Comparison of ENCODE assay signal across 13 mouse cellular contexts in genomic region chr15:25459901-25460300, GRCm38 (mm10). TPM values are rescaled to one million over a fixed set of nuclear protein-coding genes. Genes with fewer than 3 reads are reported as not detected.
A peak's percentile ranks its signal among the peaks of the same experiment; 100 is the strongest.
DNase-seq lines count a peak whose midpoint lies in the region; ATAC-seq and TF ChIP-seq lines count a peak whose summit lies in the region.
"Had no signal": no experiment of that assay in that cellular context is flagged by ENCODE, and none has a peak within 500 bp of the region (broad histone marks: within the 10 kb centered on the region; RNA-seq: fewer than 3 reads in every experiment).

No protein-coding gene starts in this region.

- no peak for DNase-seq in heart, adult 11 months
- no peak for DNase-seq in lung, adult 2 months
- DNase-seq in thymus, postnatal 25 days = no peak
- DNase-seq: cerebellum, postnatal 36 days; right cerebral cortex, postnatal 14 days had no signal

- no peak for TF ChIP-seq CTCF in lung, adult 2 months (IDR thresholded peaks at IDR 0.05; ENCODE audit: insufficient read depth, low read length)

- no peak overlapping the region for H3K9ac ChIP-seq in heart, embryonic 13.5 days
- H3K9ac ChIP-seq in lung, embryonic 16.5 days (ENCODE audit: low read length) = no peak overlapping the region
- H3K9ac ChIP-seq in heart, embryonic 16.5 days (ENCODE audit: low read length) = no peak overlapping the region
- no peak overlapping the region for H3K9ac ChIP-seq in stomach, embryonic 16.5 days (ENCODE audit: low read length)
- H3K9ac ChIP-seq: forebrain, embryonic 13.5 days; liver, embryonic 12.5 days; midbrain, embryonic 15.5 days; neural tube, embryonic 15.5 days had no signal

- H3K36me3 ChIP-seq in heart, embryonic 13.5 days = no peaks in the 10 kb centered on the region
- H3K36me3 ChIP-seq in lung, embryonic 16.5 days (ENCODE audit: control insufficient read depth, insufficient read depth, low read length) = no peaks in the 10 kb centered on the region
- no peaks in the 10 kb centered on the region for H3K36me3 ChIP-seq in heart, embryonic 16.5 days (ENCODE audit: control insufficient read depth, insufficient read depth)
- H3K36me3 ChIP-seq in stomach, embryonic 16.5 days (ENCODE audit: control insufficient read depth, insufficient read depth, low read length) = no peaks in the 10 kb centered on the region
- H3K36me3 ChIP-seq: liver, embryonic 12.5 days; midbrain, embryonic 15.5 days; neural tube, embryonic 15.5 days had no signal

- TF ChIP-seq POLR2A in lung, adult 2 months (IDR thresholded peaks at IDR 0.05; ENCODE audit: borderline replicate concordance, extremely low read depth, low read depth, low read length) = no peak

- H3K9me3 ChIP-seq in heart, embryonic 13.5 days = no peaks in the 10 kb centered on the region
- no peaks in the 10 kb centered on the region for H3K9me3 ChIP-seq in lung, embryonic 16.5 days (ENCODE audit: control insufficient read depth, low read length)
- no peaks in the 10 kb centered on the region for H3K9me3 ChIP-seq in heart, embryonic 16.5 days (replicated peaks; ENCODE audit: control insufficient read depth, low read length)
- H3K9me3 ChIP-seq in stomach, embryonic 16.5 days (replicated peaks; ENCODE audit: control insufficient read depth, low read length) = no peaks in the 10 kb centered on the region
- H3K9me3 ChIP-seq: forebrain, embryonic 13.5 days; liver, embryonic 12.5 days; neural tube, embryonic 15.5 days had no signal

- no peak overlapping the region for H3K27ac ChIP-seq in heart, embryonic 13.5 days (replicated peaks)
- H3K27ac ChIP-seq in lung, embryonic 16.5 days (ENCODE audit: low read length) = peak overlapping the region; percentile 65
- peak overlapping the region; percentile 39; the same call in 1 of the 2 replicates for H3K27ac ChIP-seq in heart, embryonic 16.5 days (ENCODE audit: low read length)
- peak overlapping the region; percentile 38; the same call in 1 of the 2 replicates for H3K27ac ChIP-seq in stomach, embryonic 16.5 days (ENCODE audit: low read length)
- H3K27ac ChIP-seq: forebrain, embryonic 13.5 days; midbrain, embryonic 15.5 days; neural tube, embryonic 15.5 days had no signal

- no peaks in the 10 kb centered on the region for H3K27me3 ChIP-seq in heart, embryonic 13.5 days (replicated peaks)
- no peaks in the 10 kb centered on the region for H3K27me3 ChIP-seq in lung, embryonic 16.5 days (ENCODE audit: control insufficient read depth, insufficient read depth, low read depth, low read length)
- H3K27me3 ChIP-seq in heart, embryonic 16.5 days (ENCODE audit: control insufficient read depth, insufficient read depth, low read length) = no peaks in the 10 kb centered on the region
- H3K27me3 ChIP-seq in stomach, embryonic 16.5 days (ENCODE audit: control insufficient read depth, insufficient read depth, low read length) = no peaks in the 10 kb centered on the region
- H3K27me3 ChIP-seq: forebrain, embryonic 13.5 days; liver, embryonic 12.5 days; midbrain, embryonic 15.5 days; neural tube, embryonic 15.5 days had no signal

- H3K4me2 ChIP-seq in heart, embryonic 13.5 days = peak overlapping the region; percentile 15; the same call in 1 of the 2 replicates
- H3K4me2 ChIP-seq in lung, embryonic 16.5 days (ENCODE audit: low read depth, low read length) = peak overlapping the region; percentile 4; the same call in 1 of the 2 replicates
- H3K4me2 ChIP-seq in heart, embryonic 16.5 days (ENCODE audit: low read depth, low read length) = no peak overlapping the region
- peak overlapping the region; percentile 19; the same call in 1 of the 2 replicates for H3K4me2 ChIP-seq in stomach, embryonic 16.5 days (ENCODE audit: low read depth, low read length)
- H3K4me2 ChIP-seq: forebrain, embryonic 13.5 days; liver, embryonic 12.5 days; midbrain, embryonic 15.5 days; neural tube, embryonic 15.5 days had no signal

- 21% methylated on average over 7 of the region's 7 CpGs for WGBS in heart, embryonic 13.5 days
- 18% methylated on average over 7 of the region's 7 CpGs for WGBS in lung, embryonic 16.5 days
- 23% methylated on average over 7 of the region's 7 CpGs for WGBS in lung, adult 2 months
- WGBS in heart, embryonic 16.5 days = 25% methylated on average over 7 of the region's 7 CpGs
- 20% methylated on average over 7 of the region's 7 CpGs for WGBS in stomach, embryonic 16.5 days

- H3K4me3 ChIP-seq in heart, embryonic 13.5 days = no peak overlapping the region
- no peak overlapping the region for H3K4me3 ChIP-seq in lung, embryonic 16.5 days (ENCODE audit: low read length)
- H3K4me3 ChIP-seq in lung, adult 2 months (replicated peaks; ENCODE audit: extremely low read depth, low read depth, low read length) = no peak overlapping the region
- H3K4me3 ChIP-seq in heart, embryonic 16.5 days (ENCODE audit: low read length) = no peak overlapping the region
- no peak overlapping the region for H3K4me3 ChIP-seq in stomach, embryonic 16.5 days (replicated peaks; ENCODE audit: low read length)
- H3K4me3 ChIP-seq: forebrain, embryonic 13.5 days; liver, embryonic 12.5 days; midbrain, embryonic 15.5 days; neural tube, embryonic 15.5 days had no signal

- no peak for ATAC-seq in heart, embryonic 13.5 days (ENCODE audit: extremely low read depth, insufficient number of reproducible peaks, low FRiP score, low TSS enrichment)
- ATAC-seq in lung, embryonic 16.5 days (ENCODE audit: low read depth) = peak; percentile 86
- ATAC-seq in heart, embryonic 16.5 days (replicated peaks; ENCODE audit: extremely low read depth, insufficient read depth, low FRiP score) = no peak; the same call in 1 of the 2 replicates
- no peak for ATAC-seq in stomach, embryonic 16.5 days (ENCODE audit: insufficient read depth, low FRiP score)
- ATAC-seq: forebrain, embryonic 13.5 days; liver, embryonic 12.5 days; midbrain, embryonic 15.5 days had no signal

- peaks cover 14% of the 10 kb centered on the region; the same call in 1 of the 2 replicates for H3K4me1 ChIP-seq in heart, embryonic 13.5 days
- H3K4me1 ChIP-seq in lung, embryonic 16.5 days (replicated peaks; ENCODE audit: control insufficient read depth, insufficient read depth, low read length) = peaks cover 13% of the 10 kb centered on the region
- H3K4me1 ChIP-seq in lung, adult 2 months (ENCODE audit: control insufficient read depth, insufficient read depth, low read length) = peaks cover 8% of the 10 kb centered on the region
- H3K4me1 ChIP-seq in heart, embryonic 16.5 days (ENCODE audit: control insufficient read depth, insufficient read depth, low read length) = peaks cover 6% of the 10 kb centered on the region
- 0 out of 2 replicates have a peak, but pooled peaks cover 8% of the 10 kb centered on the region for H3K4me1 ChIP-seq in stomach, embryonic 16.5 days (ENCODE audit: control insufficient read depth, insufficient read depth, low read length)
- H3K4me1 ChIP-seq: midbrain, embryonic 15.5 days; neural tube, embryonic 15.5 days had no signal

RNA-seq across cellular contexts. Expression of gene Basp1, which starts 46.3 kb away (rescaled TPM):
- polyA plus RNA-seq in heart, embryonic 13.5 days (2015; fragmentation: Nextera tagmentation; extraction: Ambion mirVana) = 6.2 and 7.2 TPM in 2 replicates
- polyA plus RNA-seq in lung, embryonic 16.5 days (2015; fragmentation: Nextera tagmentation; extraction: Ambion mirVana) = 9.3 and 13.0 TPM in 2 replicates
- 4.9 TPM in 2 replicates for polyA plus RNA-seq in lung, adult 2 months (2012; rRNA removed)
- polyA plus RNA-seq in heart, embryonic 16.5 days (2015; fragmentation: Nextera tagmentation; extraction: Ambion mirVana) = 3.1 and 4.0 TPM in 2 replicates
- polyA plus RNA-seq in stomach, embryonic 16.5 days (2015; fragmentation: Nextera tagmentation; extraction: Ambion mirVana) = 12.3 and 15.8 TPM in 2 replicates
